Mouse (Mus musculus) lung, adult 2 months (tissue): Measurements from ENCODE around the gene Klf5.

ENCODE experiments used
- CTCF ChIP-seq: fragments of 200-500 bp; IDR thresholded peaks from 2 replicates; pipeline ENCODE4 v1.5.1; 2011; ENCODE audit warnings: mild to moderate bottlenecking, low read length, control low read depth; ENCODE audit not compliant: insufficient read depth
- POLR2A ChIP-seq: fragments of 200-500 bp; IDR thresholded peaks from 2 replicates; pipeline ENCODE4 v1.6.1; 2011; ENCODE audit warnings: low read depth, mild to moderate bottlenecking, control low read depth, low read length, borderline replicate concordance; ENCODE audit errors: extremely low read depth

- TF ChIP-seq CTCF (no peak), POLR2A (no peak)
These were observed 6.7 kb downstream of the Klf5 start for GRCm38 (mm10) chr14:99304997-99305792.
